Mouse (Mus musculus): ENCODE results near the gene Smox.

The Smox gene

GRCm38 (mm10) chr2:131513477-131513876 lies 22.2 kb downstream of the Smox start:
- no peak for DNase-seq (ENCODE audit: low spot score in 2 of 2)

- DNase-seq (ENCODE audit: low spot score in 2 of 2) = no peak
These were observed 22.8 kb downstream of the Smox start for GRCm38 (mm10) chr2:131514055-131514621.

GRCm38 (mm10) chr2:131517550-131517949 lies 26.3 kb downstream of the Smox start:
- DNase-seq (ENCODE audit: low spot score in 2 of 2) = no peak

GRCm38 (mm10) chr2:131518790-131519189 lies 27.5 kb downstream of the Smox start:
- no peak for DNase-seq (ENCODE audit: low spot score in 2 of 2)

GRCm38 (mm10) chr2:131520743-131521142 lies 29.4 kb downstream of the Smox start:
- DNase-seq (ENCODE audit: low spot score in 2 of 2) = no peak

- no peak for DNase-seq (ENCODE audit: low spot score in 2 of 2)
These were observed 35.8 kb downstream of the Smox start for GRCm38 (mm10) chr2:131527061-131527460.

GRCm38 (mm10) chr2:131529898-131530622 lies 38.8 kb downstream of the Smox start:
- peak in 1 of 2 experiments; percentile 73 for DNase-seq (ENCODE audit: low spot score in 2 of 2)

GRCm38 (mm10) chr2:131530623-131531008 lies 39.3 kb downstream of the Smox start:
- peak in 1 of 2 experiments; percentile 47 for DNase-seq (ENCODE audit: low spot score in 2 of 2)

- no peak for DNase-seq (ENCODE audit: low spot score in 2 of 2)
These were observed 40.0 kb downstream of the Smox start for GRCm38 (mm10) chr2:131531271-131531670.

GRCm38 (mm10) chr2:131535168-131535567 lies 43.9 kb downstream of the Smox start:
- no peak for DNase-seq (ENCODE audit: low spot score in 2 of 2)

- no peak for DNase-seq (ENCODE audit: low spot score in 2 of 2)
These were observed 47.0 kb downstream of the Smox start for GRCm38 (mm10) chr2:131538341-131538740.

- DNase-seq (ENCODE audit: low spot score in 2 of 2) = no peak
These were observed 48.5 kb downstream of the Smox start for GRCm38 (mm10) chr2:131539780-131540179.

- DNase-seq (ENCODE audit: low spot score in 2 of 2) = no peak
These were observed 50.4 kb downstream of the Smox start for GRCm38 (mm10) chr2:131541686-131542085.

GRCm38 (mm10) chr2:131542531-131542930 lies 51.2 kb downstream of the Smox start:
- DNase-seq (ENCODE audit: low spot score in 2 of 2) = no peak

- peak in 1 of 2 experiments; percentile 30 for DNase-seq (ENCODE audit: low spot score in 2 of 2)
These were observed 54.4 kb downstream of the Smox start for GRCm38 (mm10) chr2:131545386-131546307.

GRCm38 (mm10) chr2:131546308-131546700 lies 55.0 kb downstream of the Smox start:
- DNase-seq (ENCODE audit: low spot score in 2 of 2) = no peak

- DNase-seq (ENCODE audit: low spot score in 2 of 2) = no peak
These were observed 55.6 kb downstream of the Smox start for GRCm38 (mm10) chr2:131546745-131547408.

GRCm38 (mm10) chr2:131548330-131548729 lies 57.0 kb downstream of the Smox start:
- no peak for DNase-seq (ENCODE audit: low spot score in 2 of 2)

GRCm38 (mm10) chr2:131549090-131549489 lies 57.8 kb downstream of the Smox start:
- no peak for DNase-seq (ENCODE audit: low spot score in 2 of 2)

GRCm38 (mm10) chr2:131550474-131550873 lies 59.2 kb downstream of the Smox start:
- DNase-seq (ENCODE audit: low spot score in 2 of 2) = no peak

GRCm38 (mm10) chr2:131550906-131551305 lies 59.6 kb downstream of the Smox start:
- DNase-seq (ENCODE audit: low spot score in 2 of 2) = no peak
